Mouse (Mus musculus) heart, postnatal 14 days (tissue): ENCODE data around the gene Med15. TPM values are rescaled to one million over a fixed set of nuclear protein-coding genes. Genes with fewer than 3 reads are reported as not detected.

Experiments used
- DNase-seq, 2 experiments: peaks; one replicate each; pipeline ENCODE4 v3.0.0; 2021 to 2022
- intact Hi-C: fragments of 180-260 bp; cut with DNase I; formaldehyde crosslinking; loops from one replicate; pipeline ENCODE4 v1.15.1; 2025
- total RNA-seq, 2 experiments: library from RNA; stranded (reverse); gene quantifications; 2 replicates each; pipeline ENCODE4 v1.2.3; 2021

The Med15 gene
- total RNA-seq, 2 experiments from 2014 or later = 31.6 to 32.4 TPM

DNA sequence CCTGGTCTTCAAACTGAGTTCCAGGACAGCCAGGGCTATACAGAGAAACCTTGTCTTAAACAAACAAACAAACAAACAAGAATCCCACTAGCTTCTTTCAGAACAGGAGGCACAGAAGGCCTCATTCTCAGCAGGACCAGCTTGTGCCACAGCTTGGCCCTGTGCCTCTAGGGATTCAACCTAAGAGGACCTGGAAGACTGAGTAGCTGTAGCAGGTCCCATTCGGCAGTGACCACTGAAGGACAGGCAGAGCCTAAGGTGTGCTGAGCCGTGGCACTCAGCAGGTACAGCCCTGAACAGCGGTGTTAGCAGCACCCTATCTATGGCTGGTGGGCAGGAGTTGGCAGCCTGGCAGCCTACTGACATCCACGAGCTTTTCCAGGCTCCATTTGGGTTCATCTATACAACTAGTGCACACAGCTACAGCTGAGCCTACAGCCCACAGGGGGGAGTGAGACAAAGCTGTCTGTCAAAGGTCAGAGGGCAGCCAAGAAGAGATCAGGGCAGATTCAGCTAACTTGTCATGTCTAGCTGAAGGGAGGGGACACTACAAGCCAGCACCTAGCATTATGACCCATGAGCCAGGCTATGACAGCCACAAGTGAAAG is 78.4 kb downstream of the Med15 start:
- no peak for DNase-seq
- intact Hi-C loops = no loop called here

DNA sequence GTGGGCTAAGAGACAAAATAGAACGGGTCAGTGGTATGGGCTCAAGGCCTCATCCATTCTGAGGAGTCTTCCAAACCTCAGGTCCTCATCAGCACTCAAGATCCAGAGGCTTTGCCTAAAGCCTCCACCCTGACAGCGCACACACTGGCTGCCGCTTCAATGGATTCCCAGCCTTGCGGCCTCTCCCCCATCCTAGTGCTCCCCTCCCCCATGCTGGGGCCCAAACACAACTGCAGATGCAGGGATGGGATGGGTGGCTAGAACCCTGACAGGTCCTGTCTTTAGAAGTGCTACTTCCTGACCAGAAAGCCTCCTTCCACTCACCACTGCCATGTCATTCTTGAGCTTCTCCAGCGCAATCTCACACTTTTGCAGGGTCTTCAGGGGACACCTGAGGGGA is 79.1 kb downstream of the Med15 start:
- no peak for DNase-seq
- intact Hi-C loops = no loop called here

DNA sequence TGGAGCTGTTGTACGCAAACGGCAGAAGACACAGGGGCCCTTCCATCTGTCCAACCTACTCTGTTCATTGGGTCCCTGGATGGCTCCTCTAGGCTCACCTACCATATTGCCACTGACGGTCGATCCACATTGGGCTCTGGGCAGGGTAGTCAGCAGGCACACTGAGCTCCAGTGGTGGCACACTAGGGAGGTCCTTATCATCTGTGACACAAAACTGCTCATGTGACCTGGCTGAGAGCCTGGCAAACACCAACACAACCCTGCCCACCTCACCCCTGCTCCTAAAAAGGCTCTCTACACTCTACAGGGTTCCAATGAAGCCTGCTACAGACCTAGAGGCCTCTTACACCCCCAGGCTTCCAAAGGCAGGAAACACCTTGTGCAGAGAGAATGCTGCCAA is 80.1 kb downstream of the Med15 start:
- intact Hi-C loops = no loop called here
- no peak for DNase-seq

DNA sequence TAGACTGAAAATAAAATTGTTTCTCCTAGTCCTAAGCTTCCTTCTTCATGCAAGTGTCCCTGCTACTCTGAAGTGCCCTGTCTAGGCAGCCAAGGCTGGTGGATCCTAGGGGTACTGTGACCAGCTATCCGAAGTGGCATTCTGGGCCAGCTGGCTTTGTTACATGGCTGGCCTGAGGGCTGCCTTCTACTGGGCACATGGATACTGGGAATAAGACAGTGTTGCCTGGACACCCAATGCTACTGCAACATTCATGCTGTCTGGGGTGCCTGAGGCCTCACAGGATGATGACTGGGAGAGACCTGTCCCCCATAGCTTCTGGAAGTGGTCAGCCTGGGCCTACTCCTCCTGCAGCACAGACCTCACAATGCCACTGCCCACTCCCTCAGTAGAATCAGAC is 82.0 kb downstream of the Med15 start:
- DNase-seq = no peak
- intact Hi-C loops = no loop called here

DNA sequence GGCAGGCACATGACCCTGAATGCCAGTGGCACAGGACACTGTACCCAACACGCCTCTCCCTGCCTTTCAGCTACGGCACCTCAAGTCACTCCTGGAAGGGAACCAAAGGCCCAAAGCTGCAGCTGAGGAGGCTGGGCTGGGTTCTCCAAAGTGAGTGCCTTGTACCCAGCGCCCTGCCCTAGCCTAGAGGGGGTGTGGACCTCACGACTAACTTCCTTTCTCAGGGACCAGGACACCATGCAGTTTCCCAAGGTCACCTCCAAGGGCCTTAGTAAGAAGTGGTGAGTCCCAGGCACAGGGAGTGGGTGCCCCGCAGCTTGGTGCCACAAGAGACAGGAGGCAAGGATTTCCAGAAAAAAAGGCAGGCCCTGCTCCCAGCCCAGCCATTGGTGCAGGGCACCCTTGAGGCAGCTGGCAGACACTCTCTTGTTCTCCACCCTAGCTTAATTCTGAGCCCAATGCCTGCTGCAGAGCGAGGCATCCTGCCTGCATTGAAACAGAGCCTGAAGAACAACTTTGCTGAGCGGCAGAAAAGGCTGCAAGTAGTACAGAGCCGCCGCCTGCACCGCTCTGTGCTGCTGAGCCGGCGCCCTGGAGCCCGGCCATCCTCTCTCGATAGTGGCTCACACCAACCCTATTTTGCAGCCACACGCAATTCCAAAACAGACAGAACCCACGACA is 82.6 kb downstream of the Med15 start:
- intact Hi-C loops = no loop called here
- DNase-seq = no peak

DNA sequence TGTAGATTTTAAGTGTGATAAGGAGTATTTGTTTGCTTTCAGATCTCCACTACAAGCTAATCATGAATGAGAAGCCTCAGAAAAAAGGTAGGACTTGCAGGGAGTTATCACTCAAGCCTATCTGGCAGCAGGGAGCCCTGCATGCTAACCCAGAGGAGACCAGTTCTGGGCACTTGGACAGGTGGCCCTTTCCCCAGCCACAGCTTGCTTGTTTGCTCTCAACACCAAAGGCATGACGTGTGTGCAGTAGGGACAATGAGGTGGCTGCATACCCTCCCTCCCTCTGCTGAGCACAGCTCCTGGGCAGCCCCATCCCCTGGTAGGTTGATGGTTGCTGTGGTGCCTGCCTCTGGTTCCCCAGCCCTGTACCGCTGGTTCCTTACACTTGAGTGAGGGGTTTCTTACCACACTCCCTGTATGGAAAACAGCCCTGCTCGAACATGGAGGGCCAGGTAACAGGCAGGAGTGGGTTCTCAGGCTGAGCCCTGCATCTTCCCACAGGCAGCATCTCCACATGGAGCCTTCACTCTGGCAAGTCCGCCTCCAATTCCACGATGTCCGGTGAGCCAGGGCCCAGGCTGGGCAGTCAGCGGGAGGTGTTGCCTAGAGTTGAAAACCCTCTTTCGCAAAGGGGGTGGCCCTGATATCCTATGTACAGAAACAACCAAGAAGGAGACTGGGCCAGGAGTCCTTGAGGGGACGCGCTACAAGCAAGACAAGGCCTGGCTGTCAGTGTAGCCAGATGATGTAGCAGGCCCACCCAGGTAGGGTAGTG is 84.9 kb downstream of the Med15 start:
- intact Hi-C loops = loop anchor here (2.0 kb wide), 1 partner anchor 79 kb away; no protein-coding TSS in a partner anchor
- no peak for DNase-seq

DNA sequence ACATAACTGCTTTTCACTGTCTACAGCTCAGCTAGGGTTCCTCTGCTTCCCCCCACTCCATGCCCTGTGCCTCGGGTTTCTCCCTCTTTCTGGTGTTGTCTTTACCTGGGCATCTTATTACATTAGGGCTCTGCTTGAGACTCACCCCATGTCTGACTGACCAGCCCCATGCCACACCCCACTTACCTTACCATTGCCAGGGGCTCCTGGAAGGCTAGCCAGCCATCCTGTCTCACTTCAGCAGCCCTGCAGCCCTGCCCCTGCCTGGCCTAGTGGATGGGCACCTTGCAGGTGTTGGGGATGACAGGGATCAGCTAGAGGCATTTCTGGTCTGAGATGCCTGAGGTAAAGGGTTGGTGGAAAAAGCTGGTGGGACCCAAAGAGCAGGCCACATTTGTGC is 85.5 kb downstream of the Med15 start:
- no peak for DNase-seq
- intact Hi-C loops = loop anchor here (2.0 kb wide), 1 partner anchor 80 kb away; no protein-coding TSS in a partner anchor

DNA sequence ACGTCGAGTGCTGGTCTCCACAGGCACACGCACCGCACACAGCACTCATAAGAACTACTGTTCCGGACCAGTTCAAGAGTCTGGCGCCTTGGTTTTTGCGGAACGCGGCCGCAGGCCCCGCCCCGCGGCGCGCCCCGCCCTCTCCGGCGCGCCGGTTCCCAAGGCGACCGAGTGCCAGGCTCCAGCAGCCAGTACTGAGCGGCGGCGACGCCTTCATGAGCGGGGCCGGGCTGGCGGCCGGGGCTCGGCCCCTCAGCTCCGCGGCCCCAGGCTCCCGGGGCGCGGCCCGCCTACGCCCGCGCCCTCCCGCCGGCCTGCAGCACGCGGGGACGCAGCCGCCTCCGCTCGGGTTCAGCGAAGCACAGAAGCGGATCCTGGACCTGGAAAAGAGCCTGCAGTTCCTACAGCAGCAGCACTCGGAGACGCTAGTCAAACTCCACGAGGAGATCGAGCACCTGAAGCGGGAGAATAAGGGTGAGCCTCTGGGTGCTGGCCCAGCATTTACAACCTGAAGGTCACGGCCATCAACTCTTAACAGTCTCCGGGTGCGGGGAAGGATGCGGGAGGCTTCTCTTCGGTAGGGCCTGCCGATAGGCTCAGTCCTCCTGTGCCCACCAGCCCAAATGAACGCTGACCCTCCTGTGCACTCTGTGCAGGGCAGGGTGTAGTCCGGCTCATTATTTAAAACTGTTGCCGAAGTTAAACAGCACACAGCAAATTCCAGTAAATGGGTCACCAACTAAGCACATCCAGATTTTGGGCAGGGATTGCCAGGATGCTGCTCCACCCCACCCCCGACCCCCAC is 86.2 kb downstream of the Med15 start, which contains the start of gene Ccdc74a:
Ccdc74a (plus strand) TSS at position 161 of the 805 bp plus-strand sequence.
- intact Hi-C loops = loop anchor here (2.0 kb wide), 1 partner anchor 80 kb away; no protein-coding TSS in a partner anchor
- DNase-seq = peak; percentile 85 to 88

DNA sequence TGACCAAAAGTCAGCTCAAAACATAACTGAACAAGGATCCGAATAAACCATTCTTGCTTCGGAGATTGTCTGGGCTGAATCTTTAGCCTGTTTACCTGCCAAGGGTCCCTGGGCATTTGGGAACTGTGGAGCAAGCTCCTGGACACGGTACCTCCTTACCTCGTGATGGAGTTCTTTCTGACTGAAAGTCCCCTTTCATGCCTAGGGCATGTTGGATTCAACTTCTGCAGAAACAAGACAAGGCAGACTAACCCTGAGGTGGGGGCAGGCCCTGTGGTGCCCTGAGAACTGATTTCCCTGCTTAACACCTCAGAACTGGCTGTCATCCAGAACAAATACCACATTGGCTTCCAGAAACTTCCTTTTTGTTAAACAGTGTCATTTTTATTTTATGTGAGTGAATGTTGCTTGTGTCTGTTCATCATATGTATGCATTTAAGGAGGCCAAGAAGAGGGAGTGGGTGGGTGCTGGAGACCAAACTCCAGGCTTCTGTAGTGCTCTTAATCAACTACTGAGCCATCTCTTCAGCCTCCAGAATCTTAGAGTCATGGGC is 89.2 kb downstream of the Med15 start:
- intact Hi-C loops = no loop called here

DNA sequence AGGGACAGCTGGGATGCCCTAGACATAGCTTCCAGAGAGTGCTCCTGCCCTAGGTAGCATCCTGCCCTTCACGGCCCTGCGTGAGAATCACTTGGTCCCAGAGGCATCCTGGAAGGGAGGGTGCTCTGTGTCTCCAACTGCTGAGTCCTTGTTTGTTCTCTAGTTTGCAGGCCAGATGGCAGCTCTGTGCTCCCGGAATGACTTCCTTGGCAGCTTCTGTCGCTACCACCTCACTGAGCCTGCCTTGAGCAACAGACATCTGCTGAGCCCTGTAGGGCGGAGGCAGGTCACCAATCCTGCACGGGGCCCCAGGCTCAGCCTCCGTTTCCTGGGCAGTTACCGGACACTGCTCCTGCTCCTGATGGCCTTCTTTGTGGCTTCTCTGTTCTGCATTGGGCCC is 90.4 kb downstream of the Med15 start:
- intact Hi-C loops = no loop called here
- DNase-seq = no peak

More for the DNA sequence above, 89.2 kb downstream of the Med15 start:
- no peak for DNase-seq

DNA sequence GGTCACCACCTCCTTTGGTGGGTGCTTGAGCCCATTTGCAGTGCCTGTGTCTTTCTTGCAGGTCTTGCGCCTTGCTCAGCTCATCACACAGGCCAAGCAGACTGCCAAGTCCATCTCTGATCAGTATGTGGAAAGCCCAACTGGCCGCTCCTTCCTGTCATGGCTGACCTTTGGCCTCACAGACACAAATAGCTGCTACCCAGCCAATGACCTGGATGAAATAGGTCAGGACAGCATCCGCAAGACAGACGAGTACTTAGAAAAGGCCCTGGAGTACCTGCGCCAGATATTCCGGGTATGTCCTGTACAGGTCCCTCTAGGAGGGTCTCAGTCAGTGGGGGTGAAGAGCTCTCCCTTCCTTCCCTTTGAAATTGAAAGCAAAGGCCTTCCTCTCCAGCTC is 91.4 kb downstream of the Med15 start:
- intact Hi-C loops = no loop called here
- DNase-seq = no peak

DNA sequence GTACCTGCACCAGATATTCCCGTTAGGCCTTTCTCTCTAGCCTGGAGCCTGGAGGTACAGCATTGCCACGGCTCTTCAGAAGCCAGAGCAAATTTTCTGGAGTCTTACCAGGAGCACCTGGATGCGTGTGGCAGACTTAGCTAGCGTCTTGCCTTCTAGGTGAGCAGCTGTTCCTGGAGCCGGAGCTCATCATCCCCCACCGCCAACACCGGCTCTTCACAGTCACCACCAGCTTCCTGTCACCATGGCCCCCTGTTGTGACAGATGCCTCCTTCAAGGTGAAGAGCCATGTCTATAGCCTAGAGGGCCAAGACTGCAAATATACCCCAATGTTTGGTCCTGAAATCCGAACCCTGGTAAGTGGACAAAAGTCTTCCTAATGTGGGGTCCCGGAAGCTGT is 92.0 kb downstream of the Med15 start:
- no peak for DNase-seq
- intact Hi-C loops = no loop called here

DNA sequence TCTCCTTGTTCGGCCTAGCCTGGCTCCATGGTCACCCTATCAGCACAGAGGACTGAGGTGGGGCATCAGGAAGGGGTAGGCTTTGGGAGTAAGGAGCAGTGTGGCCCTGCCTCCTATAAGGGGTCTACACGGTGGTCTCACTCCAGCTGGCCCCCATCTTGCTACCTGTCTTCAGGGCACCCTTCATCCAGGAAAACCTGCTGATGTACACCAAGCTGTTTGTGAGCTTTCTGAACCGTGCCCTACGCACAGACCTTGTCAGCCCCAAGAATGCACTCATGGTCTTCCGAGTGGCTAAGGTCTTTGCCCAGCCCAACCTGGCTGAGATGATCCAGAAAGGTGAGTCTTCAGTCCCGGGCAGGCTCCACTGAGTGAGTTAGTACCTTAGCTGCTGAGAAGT is 92.7 kb downstream of the Med15 start:
- DNase-seq = no peak
- intact Hi-C loops = loop anchor here (5.0 kb wide), 1 partner anchor 167 kb away; no protein-coding TSS in a partner anchor

DNA sequence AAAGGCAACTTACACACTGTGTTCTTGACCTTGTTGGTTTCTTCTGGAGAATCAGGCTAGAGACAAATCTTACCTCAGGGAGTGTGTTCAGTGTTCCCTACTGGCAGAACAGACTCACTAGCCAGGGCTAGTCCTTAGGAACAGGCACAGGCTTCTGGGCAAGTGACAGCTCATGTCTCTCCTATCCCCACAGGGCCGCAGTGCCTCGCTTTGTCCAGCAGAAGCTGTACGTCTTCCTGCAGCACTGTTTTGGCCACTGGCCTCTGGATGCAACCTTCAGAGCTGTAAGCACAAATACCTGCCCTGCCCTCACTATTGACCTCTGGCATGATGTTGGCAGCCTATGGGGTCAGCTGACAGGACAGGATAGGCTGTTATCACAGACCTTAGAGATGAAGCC is 93.6 kb downstream of the Med15 start:
- DNase-seq = no peak
- intact Hi-C loops = loop anchor here (5.0 kb wide), 1 partner anchor 168 kb away; no protein-coding TSS in a partner anchor

DNA sequence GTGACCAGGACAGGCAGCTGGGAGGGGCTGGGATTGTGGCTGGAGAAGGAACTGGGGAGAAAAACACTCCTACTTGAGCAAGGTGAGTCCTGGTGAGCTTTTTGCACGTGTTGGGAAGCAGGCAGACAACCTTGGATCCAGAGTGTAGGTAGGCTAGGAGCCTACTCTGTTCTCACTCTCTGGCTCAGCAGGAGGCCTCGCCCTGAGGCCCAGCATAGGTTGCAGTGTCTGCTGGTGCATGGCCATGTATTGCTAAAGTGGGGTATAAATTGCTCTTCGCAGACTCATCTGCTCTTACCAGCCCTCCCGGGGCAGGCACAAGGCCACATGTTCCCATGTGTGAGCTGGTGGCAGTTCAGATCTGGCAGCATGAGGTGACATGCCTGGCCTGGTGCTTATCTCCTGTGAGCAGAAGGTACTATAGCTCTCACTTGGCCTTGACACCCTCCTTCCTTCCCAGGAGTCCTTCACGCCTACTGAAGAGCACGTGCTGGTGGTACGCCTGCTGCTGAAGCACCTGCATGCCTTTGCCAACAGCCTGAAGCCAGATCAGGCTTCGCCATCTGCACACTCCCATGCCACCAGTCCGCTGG is 94.6 kb downstream of the Med15 start:
- intact Hi-C loops = loop anchor here (5.0 kb wide), 1 partner anchor 169 kb away; no protein-coding TSS in a partner anchor
- DNase-seq = no peak

DNA sequence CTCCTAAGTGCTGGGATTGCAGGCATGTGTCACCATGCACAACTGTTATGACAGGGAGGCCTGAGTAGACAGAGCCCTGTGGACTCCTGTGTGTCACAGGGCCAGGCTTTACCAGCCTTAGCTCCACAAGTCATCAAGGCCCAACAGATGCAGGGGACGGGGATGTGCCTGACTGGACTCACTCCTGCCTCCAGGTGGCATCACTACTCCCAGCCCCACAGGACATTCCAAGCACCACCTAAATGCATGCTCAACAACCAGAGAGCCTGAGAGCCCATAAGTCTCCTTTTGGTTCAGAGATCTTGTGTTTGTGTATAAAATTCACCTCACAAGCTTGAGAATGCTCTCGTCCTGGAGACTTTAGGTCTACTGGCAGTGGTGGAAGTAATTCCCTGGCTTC is 95.1 kb downstream of the Med15 start:
- no peak for DNase-seq
- intact Hi-C loops = loop anchor here (5.0 kb wide), 1 partner anchor 170 kb away; no protein-coding TSS in a partner anchor

DNA sequence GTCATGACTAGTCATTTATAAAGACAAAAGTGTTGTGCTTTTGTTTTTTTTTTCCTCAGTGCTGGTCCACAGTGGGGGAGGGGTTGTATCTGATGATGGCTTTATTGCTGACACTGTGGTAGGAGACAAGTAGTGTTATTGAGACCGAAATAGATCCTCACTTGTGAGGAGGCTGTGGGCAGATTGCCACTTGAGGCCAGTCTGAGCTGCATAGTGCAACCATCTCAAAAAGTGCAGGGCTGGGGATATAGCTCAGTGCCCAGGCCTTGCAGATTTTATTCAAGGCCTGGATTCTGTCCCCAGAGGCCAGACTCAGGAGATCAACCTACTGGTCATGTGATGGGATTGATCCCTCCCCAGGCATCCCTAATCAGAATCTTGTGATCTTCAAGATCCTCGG is 95.8 kb downstream of the Med15 start:
- no peak for DNase-seq
- intact Hi-C loops = loop anchor here (5.0 kb wide), 1 partner anchor 170 kb away; no protein-coding TSS in a partner anchor

DNA sequence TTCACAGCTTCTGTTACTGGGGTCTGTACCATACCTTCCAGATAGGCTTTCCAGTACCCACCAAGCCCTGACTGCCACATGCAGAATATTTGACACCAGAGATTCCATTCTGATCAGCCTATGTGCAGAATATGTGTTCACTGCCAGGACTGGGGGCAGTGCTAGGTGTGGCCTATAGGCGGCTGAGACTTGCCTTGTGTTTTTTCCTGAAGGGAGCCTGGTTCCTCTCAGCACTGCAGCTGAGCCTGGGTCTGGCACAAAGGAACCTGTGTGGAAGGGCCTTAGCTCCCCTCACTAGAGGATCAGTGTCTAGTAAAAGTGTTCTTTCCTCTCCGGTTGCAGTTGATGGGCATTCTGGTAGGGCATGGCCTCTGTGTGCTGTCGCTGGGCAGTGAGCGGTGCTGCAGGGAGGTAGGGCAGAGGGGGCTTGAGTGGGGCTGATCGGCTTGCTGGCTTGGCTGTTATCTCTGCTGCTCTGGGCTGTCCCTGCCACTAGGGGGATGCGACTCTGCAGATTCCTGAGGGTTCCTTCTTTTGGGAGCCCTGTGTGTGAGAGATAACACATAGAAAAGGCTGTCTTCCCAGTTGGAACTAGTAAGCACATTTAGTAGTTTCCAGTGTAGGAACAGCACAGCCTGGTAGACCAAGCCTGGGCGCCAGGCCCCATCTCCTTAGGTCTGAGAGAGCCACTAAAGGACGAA is 99.1 kb downstream of the Med15 start:
- intact Hi-C loops = no loop called here
- DNase-seq = no peak

DNA sequence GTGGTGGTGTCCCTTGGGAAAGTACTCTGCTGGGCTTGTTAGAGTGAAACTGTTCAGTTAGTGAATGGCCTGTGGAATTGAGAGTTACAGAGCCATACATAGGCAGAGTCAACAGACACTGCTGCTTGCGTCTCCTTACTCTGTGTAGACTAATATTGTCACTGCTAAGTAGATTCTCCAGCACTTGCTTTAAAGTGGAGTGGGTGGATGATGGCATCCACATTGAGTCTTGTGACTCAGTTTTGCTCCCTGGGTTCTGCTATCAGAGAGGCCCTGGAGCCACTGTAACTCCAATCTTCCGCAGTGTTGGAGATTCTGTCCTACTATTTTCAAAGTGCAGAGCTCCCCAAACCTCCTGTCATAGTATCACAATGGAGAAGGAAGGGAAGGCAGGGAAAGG is 100.1 kb downstream of the Med15 start:
- DNase-seq = no peak
- intact Hi-C loops = no loop called here
